Mouse (Mus musculus) kidney, embryonic 14.5 days (tissue): ENCODE results near the gene Spin2c. TPM values are rescaled to one million over a fixed set of nuclear protein-coding genes. Genes with fewer than 3 reads are reported as not detected.
A peak's percentile ranks its signal among the peaks of the same experiment; 100 is the strongest.

Source experiments
- ATAC-seq: fragments of 200-750 bp; cut with Nextera tagmentation; 2 replicates; pipeline ENCODE4 v1.8.0; 2017; ENCODE audit warnings: moderate number of reproducible peaks, mild to moderate bottlenecking, moderate TSS enrichment, moderate library complexity; ENCODE audit not compliant: low FRiP score, low TSS enrichment
- H3K27ac ChIP-seq: fragments of 300-500 bp; sonication (generic); 2 replicates; pipeline ENCODE4 v1.5.1; 2014; ENCODE audit warnings: low read depth, mild to moderate bottlenecking, low read length, moderate library complexity, mixed read lengths
- H3K27me3 ChIP-seq: fragments of 300-500 bp; sonication (generic); 2 replicates; pipeline ENCODE4 v1.6.1; 2014; ENCODE audit warnings: mild to moderate bottlenecking, low read length; ENCODE audit not compliant: control insufficient read depth, insufficient read depth
- H3K36me3 ChIP-seq: fragments of 300-500 bp; sonication (generic); 2 replicates; pipeline ENCODE4 v1.6.1; 2014; ENCODE audit warnings: low read length, mixed read lengths; ENCODE audit not compliant: control insufficient read depth, insufficient read depth
- H3K4me1 ChIP-seq: fragments of 300-500 bp; sonication (generic); 2 replicates; pipeline ENCODE4 v1.6.1; 2014; ENCODE audit warnings: low read length, mixed read lengths; ENCODE audit not compliant: control insufficient read depth, insufficient read depth
- H3K4me2 ChIP-seq: fragments of 300-500 bp; sonication (generic); replicated peaks from 2 replicates; pipeline ENCODE4 v1.6.1; 2014; ENCODE audit warnings: low read depth, mild to moderate bottlenecking, low read length
- H3K4me3 ChIP-seq: fragments of 300-500 bp; sonication (generic); 2 replicates; pipeline ENCODE4 v1.5.1; 2014; ENCODE audit warnings: mild to moderate bottlenecking, low read length
- H3K9ac ChIP-seq: fragments of 300-500 bp; sonication (generic); 2 replicates; pipeline ENCODE4 v1.6.1; 2014; ENCODE audit warnings: low read depth, mild to moderate bottlenecking, low read length, moderate library complexity
- H3K9me3 ChIP-seq: fragments of 300-500 bp; sonication (generic); 2 replicates; pipeline ENCODE4 v1.6.1; 2016; ENCODE audit warnings: low read length; ENCODE audit not compliant: control insufficient read depth
- WGBS: fragments of 180-500 bp; shearing (Covaris S2); extraction: QIAGEN DNeasy Blood & Tissue Kit; methylation state at CpG from one replicate; pipeline ENCODE4 v1.1.7; 2014; 5-methylcytosine and 5-hydroxymethylcytosine counted together
- polyA plus RNA-seq: library from polyadenylated mRNA; unstranded; fragments of >200 nt; fragmentation: Nextera tagmentation; extraction: Ambion mirVana; gene quantifications from 2 replicates; pipeline ENCODE4 v1.2.1, GENCODE M21; 2014

Gene Spin2c
- polyA plus RNA-seq, result 14.8 and 19.6 TPM in 2 replicates

- no peaks in the 10 kb centered on the region for H3K27me3 ChIP-seq
- H3K4me3 ChIP-seq, result peak within 1 kb of the TSS; percentile 49
- no peaks in the 10 kb centered on the region for H3K4me1 ChIP-seq
- peak within 1 kb of the TSS; percentile 40; the same call in 1 of the 2 replicates for H3K9ac ChIP-seq
- ATAC-seq, result peak; percentile 98
- no peak within 1 kb of the TSS for H3K27ac ChIP-seq
- H3K36me3 ChIP-seq, result no peaks in the 10 kb centered on the region
- peak within 1 kb of the TSS; percentile 51 for H3K4me2 ChIP-seq
- WGBS, result 20% methylated on average over 22 of the region's 23 CpGs
- H3K9me3 ChIP-seq, result no peaks in the 10 kb centered on the region
Observed at GRCm38 (mm10) chrX:153831951-153832561, at the start of gene Spin2c. Spin2c (plus strand) TSS chrX:153832225.

GRCm38 (mm10) chrX:153832606-153833005 is 581 bp downstream of the Spin2c start:
- no peaks in the 10 kb centered on the region for H3K9me3 ChIP-seq
- peak overlapping the region; percentile 51 for H3K4me2 ChIP-seq
- no peaks in the 10 kb centered on the region for H3K27me3 ChIP-seq
- peak overlapping the region; percentile 49 for H3K4me3 ChIP-seq
- peak; percentile 56 for ATAC-seq
- H3K36me3 ChIP-seq, result no peaks in the 10 kb centered on the region
- H3K9ac ChIP-seq, result peak overlapping the region; percentile 40; the same call in 1 of the 2 replicates
- H3K4me1 ChIP-seq, result no peaks in the 10 kb centered on the region
- H3K27ac ChIP-seq, result no peak overlapping the region
- WGBS, result 32% methylated on average over 14 of the region's 14 CpGs

Other genes with a start within 250 kb of the Spin2c start
- 5.5 and 9.5 TPM in 2 replicates for gene Kctd12b, start 135.8 kb upstream of the Spin2c start, polyA plus RNA-seq
- gene Nbdy, start 108.6 kb upstream of the Spin2c start, polyA plus RNA-seq, result 110 and 116 TPM in 2 replicates
- not detected in 2 replicates for gene Samt1, start 180.4 kb downstream of the Spin2c start, polyA plus RNA-seq
- gene 4921511M17Rik, start 201.6 kb downstream of the Spin2c start, polyA plus RNA-seq, result not detected in 2 replicates
- not detected in 2 replicates for gene Gm10057, start 222.8 kb downstream of the Spin2c start, polyA plus RNA-seq